Mouse (Mus musculus) ES-Bruce4 (cell line): ENCODE data around the gene Dock10.

Experiments
- CTCF ChIP-seq: IDR thresholded peaks from one replicate; pipeline ENCODE4 v1.8.1; 2011; ENCODE audit warnings: low read depth, low read length
- POLR2A ChIP-seq: IDR thresholded peaks from one replicate; pipeline ENCODE4 v1.8.1; 2011; ENCODE audit warnings: low read length; ENCODE audit not compliant: insufficient read depth

DNA sequence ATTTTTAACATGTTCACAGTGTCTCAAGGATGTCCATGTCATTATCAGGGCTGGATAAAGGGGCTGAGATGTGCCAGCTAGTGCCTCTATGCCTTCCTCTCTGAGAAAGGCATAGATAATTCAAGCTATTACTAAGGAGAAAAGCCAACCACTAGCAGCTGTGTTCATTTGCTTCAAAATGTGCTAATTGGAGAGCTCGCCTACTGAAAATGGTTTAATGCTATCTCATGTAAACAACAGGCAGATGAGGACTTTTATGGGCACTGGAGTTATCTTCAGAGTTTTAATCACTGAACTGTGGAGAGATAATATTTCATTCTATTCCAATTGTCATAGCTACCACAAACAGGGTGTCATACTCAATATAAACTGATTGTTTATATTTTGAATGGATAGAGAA lies 36.3 kb downstream of the Dock10 start:
- TF ChIP-seq CTCF (no peak), POLR2A (no peak)
